Mouse (Mus musculus) thymus, postnatal 10 days (tissue): ENCODE measurements at regions not wholly inside any gene's neighbourhood (a gene's known extent, or its start where the extent isn't known, plus 50 kb on each side); places are given as distances from the start of the nearest gene placed in this dataset.

Experiments used
- DNase-seq, 2 experiments: peaks; one replicate each; pipeline ENCODE4 v3.0.0; 2021; ENCODE audit warnings: low spot score in 2 of 2

GRCm38 (mm10) chr9:43617632-43618031 lies 126.2 kb upstream of the Nectin1 start:
- DNase-seq: no peak

- no peak for DNase-seq
Observed at GRCm38 (mm10) chr9:43627558-43627957, 116.2 kb upstream of the Nectin1 start.

- DNase-seq: no peak
Observed at GRCm38 (mm10) chr9:43628786-43629185, 115.0 kb upstream of the Nectin1 start.

- no peak for DNase-seq
Observed at GRCm38 (mm10) chr9:43636372-43636965, 107.3 kb upstream of the Nectin1 start.

GRCm38 (mm10) chr9:43658186-43658585 lies 85.6 kb upstream of the Nectin1 start:
- no peak for DNase-seq

GRCm38 (mm10) chr9:43659237-43659636 lies 84.5 kb upstream of the Nectin1 start:
- no peak for DNase-seq

GRCm38 (mm10) chr9:43660151-43660550 lies 83.6 kb upstream of the Nectin1 start:
- DNase-seq: no peak

- no peak for DNase-seq
Observed at GRCm38 (mm10) chr9:43660896-43661563, 82.8 kb upstream of the Nectin1 start.

GRCm38 (mm10) chr9:43661646-43662045 lies 82.1 kb upstream of the Nectin1 start:
- DNase-seq: no peak

- no peak for DNase-seq
Observed at GRCm38 (mm10) chr9:43667386-43667785, 76.4 kb upstream of the Nectin1 start.

- DNase-seq: no peak
Observed at GRCm38 (mm10) chr9:43667974-43668373, 75.8 kb upstream of the Nectin1 start.

- no peak for DNase-seq
Observed at GRCm38 (mm10) chr9:43668731-43669130, 75.1 kb upstream of the Nectin1 start.

GRCm38 (mm10) chr9:43670563-43670962 lies 73.2 kb upstream of the Nectin1 start:
- DNase-seq: no peak

- no peak for DNase-seq
Observed at GRCm38 (mm10) chr9:43673171-43673680, 70.6 kb upstream of the Nectin1 start.

- no peak for DNase-seq
Observed at GRCm38 (mm10) chr9:43674321-43674720, 69.5 kb upstream of the Nectin1 start.

GRCm38 (mm10) chr9:43676011-43676410 lies 67.8 kb upstream of the Nectin1 start:
- DNase-seq: no peak

GRCm38 (mm10) chr9:43679331-43679730 lies 64.5 kb upstream of the Nectin1 start:
- no peak for DNase-seq

GRCm38 (mm10) chr9:43681317-43681716 lies 62.5 kb upstream of the Nectin1 start:
- DNase-seq: no peak

GRCm38 (mm10) chr9:43682102-43682501 lies 61.7 kb upstream of the Nectin1 start:
- no peak for DNase-seq

GRCm38 (mm10) chr9:43684596-43684995 lies 59.2 kb upstream of the Nectin1 start:
- DNase-seq: no peak

GRCm38 (mm10) chr9:43692015-43692414 lies 51.8 kb upstream of the Nectin1 start:
- DNase-seq: no peak

- DNase-seq: no peak
Observed at GRCm38 (mm10) chr9:43692538-43692937, 51.2 kb upstream of the Nectin1 start.
